Mouse (Mus musculus) C2C12 (cell line): ENCODE data around the gene Glt1d1.

Experiments used
- CTCF ChIP-seq: IDR thresholded peaks from one replicate; pipeline ENCODE4 v1.5.1; 2011; ENCODE audit not compliant: control insufficient read depth, insufficient read depth, insufficient read length
- USF1 ChIP-seq: IDR thresholded peaks from one replicate; pipeline ENCODE4 v1.6.1; 2011; ENCODE audit warnings: low read depth, mild to moderate bottlenecking, control low read depth, moderate library complexity

- TF ChIP-seq CTCF (no peak), USF1 (no peak)
These were observed 6.1 kb downstream of the Glt1d1 start for GRCm38 (mm10) chr5:127638177-127638576.
